Mouse (Mus musculus): ENCODE results near the gene Anp32e. TPM values are rescaled to one million over a fixed set of nuclear protein-coding genes. Genes with fewer than 3 reads are reported as not detected.
"Not testable (repeated sequence)": the region's sequence is repeated elsewhere in the genome, so short reads cannot be mapped to it uniquely, and the experiment has no call there.

The Anp32e gene
- 100 to 1,000 TPM; 101 TPM for total RNA-seq (2021)
- long read RNA-seq, experiment 1, transcript Anp32e-202 (7 exons, 3,274 nt) = major isoform, 30 of 56 reads
- long read RNA-seq, experiment 1, partial matches to known transcripts = 23 of 56 reads
- long read RNA-seq, experiment 1, other reads (novel, unspliced or antisense) = 1 of 56 reads
- long read RNA-seq, experiment 2, transcript Anp32e-202 (7 exons, 3,274 nt) = major isoform, 32 of 82 reads
- long read RNA-seq, experiment 2, partial matches to known transcripts = 5 of 82 reads
- long read RNA-seq, experiment 2, other reads (novel, unspliced or antisense) = 41 of 82 reads

- peak; percentile 95 to 99 for DNase-seq (ENCODE audit: low spot score in 2 of 2)
Observed at GRCm38 (mm10) chr3:95928658-95929503, at the start of gene Anp32e. Gene Anp32e (plus strand): TSS chr3:95929246.

- DNase-seq (ENCODE audit: low spot score in 2 of 2) = peak; percentile 96 to 98
Observed at GRCm38 (mm10) chr3:95881979-95882815, 46.8 kb upstream of the Anp32e start, which contains the start of gene Ciart. Gene Ciart (minus strand): TSS chr3:95882251.

- DNase-seq (ENCODE audit: low spot score in 2 of 2) = peak; percentile 55 to 82
Observed at GRCm38 (mm10) chr3:95882816-95883425, 46.1 kb upstream of the Anp32e start.

- no peak for DNase-seq (ENCODE audit: low spot score in 2 of 2)
Observed at GRCm38 (mm10) chr3:95884400-95884799, 44.6 kb upstream of the Anp32e start.

- no peak for DNase-seq (ENCODE audit: low spot score in 2 of 2)
Observed at GRCm38 (mm10) chr3:95887596-95887995, 41.5 kb upstream of the Anp32e start.

GRCm38 (mm10) chr3:95889664-95890063, 39.4 kb upstream of the Anp32e start:
- DNase-seq (ENCODE audit: low spot score in 2 of 2) = no peak

- no peak for DNase-seq (ENCODE audit: low spot score in 2 of 2)
Observed at GRCm38 (mm10) chr3:95891211-95892065, 37.6 kb upstream of the Anp32e start, which contains the start of gene BC028528. Gene BC028528 (minus strand): TSS chr3:95892005.

- no peak for DNase-seq (ENCODE audit: low spot score in 2 of 2)
Observed at GRCm38 (mm10) chr3:95892066-95893052, 36.7 kb upstream of the Anp32e start.

GRCm38 (mm10) chr3:95893126-95893525, 35.9 kb upstream of the Anp32e start:
- DNase-seq (ENCODE audit: low spot score in 2 of 2) = no peak

GRCm38 (mm10) chr3:95893606-95894316, 35.3 kb upstream of the Anp32e start, which contains the start of gene Aph1a:
Gene Aph1a (plus strand): TSS chr3:95893969.
- peak; percentile 91 to 97 for DNase-seq (ENCODE audit: low spot score in 2 of 2)

- DNase-seq (ENCODE audit: low spot score in 2 of 2) = peak; percentile 46 to 58
Observed at GRCm38 (mm10) chr3:95894317-95895160, 34.5 kb upstream of the Anp32e start.

- DNase-seq (ENCODE audit: low spot score in 2 of 2) = not testable (repeated sequence)
Observed at GRCm38 (mm10) chr3:95895501-95895900, 33.5 kb upstream of the Anp32e start.

GRCm38 (mm10) chr3:95899800-95900524, 29.1 kb upstream of the Anp32e start:
- no peak for DNase-seq (ENCODE audit: low spot score in 2 of 2)

GRCm38 (mm10) chr3:95901616-95902372, 27.3 kb upstream of the Anp32e start:
- no peak for DNase-seq (ENCODE audit: low spot score in 2 of 2)

GRCm38 (mm10) chr3:95902373-95902625, 26.7 kb upstream of the Anp32e start:
- no peak for DNase-seq (ENCODE audit: low spot score in 2 of 2)

- DNase-seq (ENCODE audit: low spot score in 2 of 2) = no peak
Observed at GRCm38 (mm10) chr3:95902643-95903042, 26.4 kb upstream of the Anp32e start.

Measured in layer of hippocampus, postnatal 14 days (tissue).